Mouse (Mus musculus): ENCODE data around the gene Foxf2. TPM values are rescaled to one million over a fixed set of nuclear protein-coding genes. Genes with fewer than 3 reads are reported as not detected.

Foxf2 gene
- total and polyA plus RNA-seq, 2 experiments from 2014 or later, result 5.1 to 11.0 TPM

- DNase-seq (ENCODE audit: low spot score), result no peak
- H3K4me2 ChIP-seq (ENCODE audit: low read depth, low read length, poor library complexity, severe bottlenecking), result no peak overlapping the region
- H3K27ac ChIP-seq (ENCODE audit: low read depth, low read length), result no peak overlapping the region
- peaks cover 95% of the 10 kb centered on the region for H3K27me3 ChIP-seq (ENCODE audit: insufficient read depth, low read length)
- H3K9me3 ChIP-seq (ENCODE audit: low read length), result no peaks in the 10 kb centered on the region
- H3K9ac ChIP-seq (replicated peaks; ENCODE audit: low read length, poor library complexity, severe bottlenecking), result no peak overlapping the region
- ATAC-seq (ENCODE audit: low FRiP score), result no peak
- no peaks in the 10 kb centered on the region for H3K36me3 ChIP-seq (ENCODE audit: insufficient read depth, low read length)
- H3K4me1 ChIP-seq (ENCODE audit: insufficient read depth, low read length), result peaks cover 8% of the 10 kb centered on the region; the same call in 1 of the 2 replicates
- no peak overlapping the region for H3K4me3 ChIP-seq (ENCODE audit: low read depth, low read length)
- TF ChIP-seq CTCF (IDR thresholded peaks at IDR 0.05), result no peak
- 5% methylated on average over 6 of the region's 6 CpGs for WGBS
These were observed 2.3 kb upstream of the Foxf2 start for GRCm38 (mm10) chr13:31623291-31623690.

GRCm38 (mm10) chr13:31623906-31624860 lies 1.4 kb upstream of the Foxf2 start:
- no peak overlapping the region for H3K9ac ChIP-seq (replicated peaks; ENCODE audit: low read length, poor library complexity, severe bottlenecking)
- DNase-seq (ENCODE audit: low spot score) (no peak), ATAC-seq (ENCODE audit: low FRiP score) (no peak)
- no peaks in the 10 kb centered on the region for H3K36me3 ChIP-seq (ENCODE audit: insufficient read depth, low read length)
- TF ChIP-seq CTCF (IDR thresholded peaks at IDR 0.05), result no peak
- no peak overlapping the region for H3K4me3 ChIP-seq (ENCODE audit: low read depth, low read length)
- no peak overlapping the region; the same call in 1 of the 2 replicates for H3K4me2 ChIP-seq (ENCODE audit: low read depth, low read length, poor library complexity, severe bottlenecking)
- WGBS, result 3% methylated on average over 19 of the region's 20 CpGs
- no peaks in the 10 kb centered on the region for H3K9me3 ChIP-seq (ENCODE audit: low read length)
- no peak overlapping the region for H3K27ac ChIP-seq (ENCODE audit: low read depth, low read length)
- H3K27me3 ChIP-seq (ENCODE audit: insufficient read depth, low read length), result peaks cover 95% of the 10 kb centered on the region
- peaks cover 8% of the 10 kb centered on the region; the same call in 1 of the 2 replicates for H3K4me1 ChIP-seq (ENCODE audit: insufficient read depth, low read length)

GRCm38 (mm10) chr13:31624966-31625332 lies 667 bp upstream of the Foxf2 start:
- peaks cover 93% of the 10 kb centered on the region for H3K27me3 ChIP-seq (ENCODE audit: insufficient read depth, low read length)
- H3K9ac ChIP-seq (replicated peaks; ENCODE audit: low read length, poor library complexity, severe bottlenecking), result no peak overlapping the region
- DNase-seq (ENCODE audit: low spot score) (no peak), ATAC-seq (ENCODE audit: low FRiP score) (no peak)
- no peaks in the 10 kb centered on the region for H3K9me3 ChIP-seq (ENCODE audit: low read length)
- peak overlapping the region; percentile 84 for H3K4me2 ChIP-seq (ENCODE audit: low read depth, low read length, poor library complexity, severe bottlenecking)
- no peak for TF ChIP-seq CTCF (IDR thresholded peaks at IDR 0.05)
- H3K4me3 ChIP-seq (ENCODE audit: low read depth, low read length), result peak overlapping the region; percentile 39; the same call in 1 of the 2 replicates
- H3K36me3 ChIP-seq (ENCODE audit: insufficient read depth, low read length), result no peaks in the 10 kb centered on the region
- peaks cover 13% of the 10 kb centered on the region for H3K4me1 ChIP-seq (ENCODE audit: insufficient read depth, low read length)
- 2% methylated on average over 13 of the region's 13 CpGs for WGBS
- no peak overlapping the region for H3K27ac ChIP-seq (ENCODE audit: low read depth, low read length)

- DNase-seq (ENCODE audit: low spot score) (no peak), ATAC-seq (ENCODE audit: low FRiP score) (0 out of 2 replicates have a peak, but pooled peaks have one; percentile 4)
- Histone ChIP-seq H3K36me3 (ENCODE audit: insufficient read depth, low read length) (no peaks in the 10 kb centered on the region), H3K9me3 (ENCODE audit: low read length) (no peaks in the 10 kb centered on the region), H3K4me1 (ENCODE audit: insufficient read depth, low read length) (peaks cover 13% of the 10 kb centered on the region), H3K27ac (ENCODE audit: low read depth, low read length) (0 out of 2 replicates have a peak overlapping the region, but pooled peaks have one; percentile 6), H3K4me2 (ENCODE audit: low read depth, low read length, poor library complexity, severe bottlenecking) (peak overlapping the region; percentile 84), H3K9ac (replicated peaks; ENCODE audit: low read length, poor library complexity, severe bottlenecking) (peak overlapping the region; percentile 37; the same call in 1 of the 2 replicates), H3K4me3 (ENCODE audit: low read depth, low read length) (peak overlapping the region; percentile 39), H3K27me3 (ENCODE audit: insufficient read depth, low read length) (peaks cover 92% of the 10 kb centered on the region)
- under 1% methylated on average over 60 of the region's 60 CpGs for WGBS
- TF ChIP-seq CTCF (IDR thresholded peaks at IDR 0.05), result no peak
These were observed 676 bp downstream of the Foxf2 start for GRCm38 (mm10) chr13:31626183-31626801.

GRCm38 (mm10) chr13:31626991-31627625 lies 1.5 kb downstream of the Foxf2 start:
- no peak for TF ChIP-seq CTCF (IDR thresholded peaks at IDR 0.05)
- peaks cover 13% of the 10 kb centered on the region for H3K4me1 ChIP-seq (ENCODE audit: insufficient read depth, low read length)
- H3K27ac ChIP-seq (ENCODE audit: low read depth, low read length), result no peak overlapping the region
- ATAC-seq (ENCODE audit: low FRiP score), result no peak
- under 1% methylated on average over 24 of the region's 24 CpGs for WGBS
- no peak for DNase-seq (ENCODE audit: low spot score)
- no peaks in the 10 kb centered on the region for H3K36me3 ChIP-seq (ENCODE audit: insufficient read depth, low read length)
- H3K9ac ChIP-seq (replicated peaks; ENCODE audit: low read length, poor library complexity, severe bottlenecking), result peak overlapping the region; percentile 19; the same call in 1 of the 2 replicates
- H3K9me3 ChIP-seq (ENCODE audit: low read length), result no peaks in the 10 kb centered on the region
- H3K27me3 ChIP-seq (ENCODE audit: insufficient read depth, low read length), result peaks cover 92% of the 10 kb centered on the region
- H3K4me2 ChIP-seq (ENCODE audit: low read depth, low read length, poor library complexity, severe bottlenecking), result peak overlapping the region; percentile 84; the same call in 1 of the 2 replicates
- H3K4me3 ChIP-seq (ENCODE audit: low read depth, low read length), result peak overlapping the region; percentile 39; the same call in 1 of the 2 replicates
